Mouse (Mus musculus): ENCODE results near the gene Trp53bp2.

GRCm38 (mm10) chr1:182511778-182512177 is 102.8 kb downstream of the Trp53bp2 start:
- no peak for TF ChIP-seq CTCF (IDR thresholded peaks at IDR 0.05; ENCODE audit: borderline replicate concordance, extremely low read depth, insufficient read depth, insufficient read length)
- TF ChIP-seq POLR2A (IDR thresholded peaks at IDR 0.05; ENCODE audit: borderline replicate concordance, extremely low read depth, insufficient read depth, insufficient read length, poor library complexity, severe bottlenecking), result no peak

All from brain, embryonic 14.5 days (tissue).